Mouse (Mus musculus): ENCODE measurements around the gene Frmd5. TPM values are rescaled to one million over a fixed set of nuclear protein-coding genes. Genes with fewer than 3 reads are reported as not detected.

Frmd5 gene
- polyA plus RNA-seq, 1 experiment from 2014 or later, result 40.8 TPM

GRCm38 (mm10) chr2:121620582-121621261, 186.2 kb downstream of the Frmd5 start:
- H3K9me3 ChIP-seq (ENCODE audit: control insufficient read depth, low read length), result no peaks in the 10 kb centered on the region
- no peaks in the 10 kb centered on the region for H3K27me3 ChIP-seq (ENCODE audit: control insufficient read depth, insufficient read depth, low read length)
- no peak overlapping the region for H3K9ac ChIP-seq (ENCODE audit: low read length)
- 88% methylated on average over 7 of the region's 7 CpGs for WGBS
- no peaks in the 10 kb centered on the region for H3K36me3 ChIP-seq (ENCODE audit: control insufficient read depth, insufficient read depth, low read length)
- ATAC-seq (ENCODE audit: insufficient number of reproducible peaks, insufficient read depth, low FRiP score, low read depth), result no peak
- H3K4me1 ChIP-seq (ENCODE audit: control insufficient read depth in 2 of 2, insufficient read depth in 2 of 2, low read length in 2 of 2), result no peaks in the 10 kb centered on the region
- no peak overlapping the region for H3K27ac ChIP-seq (replicated peaks in 1 of 2; ENCODE audit: control insufficient read depth in 1 of 2, insufficient read depth in 1 of 2, low read depth in 2 of 2, low read length in 2 of 2)
- H3K4me2 ChIP-seq (ENCODE audit: low read length), result no peak overlapping the region
- H3K4me3 ChIP-seq (ENCODE audit: control insufficient read depth in 1 of 2, insufficient read depth in 1 of 2, low read depth in 1 of 2, low read length in 2 of 2), result no peak overlapping the region

GRCm38 (mm10) chr2:121615199-121615559, 191.7 kb downstream of the Frmd5 start:
- ATAC-seq (ENCODE audit: insufficient number of reproducible peaks, insufficient read depth, low FRiP score, low read depth), result no peak
- Histone ChIP-seq H3K4me2 (ENCODE audit: low read length) (no peak overlapping the region), H3K4me1 (ENCODE audit: control insufficient read depth in 2 of 2, insufficient read depth in 2 of 2, low read length in 2 of 2) (peaks cover 6 to 9% of the 10 kb centered on the region in 2 experiments), H3K4me3 (ENCODE audit: control insufficient read depth in 1 of 2, insufficient read depth in 1 of 2, low read depth in 1 of 2, low read length in 2 of 2) (no peak overlapping the region), H3K9ac (ENCODE audit: low read length) (no peak overlapping the region), H3K36me3 (ENCODE audit: control insufficient read depth, insufficient read depth, low read length) (no peaks in the 10 kb centered on the region), H3K27me3 (ENCODE audit: control insufficient read depth, insufficient read depth, low read length) (no peaks in the 10 kb centered on the region), H3K27ac (replicated peaks in 1 of 2; ENCODE audit: control insufficient read depth in 1 of 2, insufficient read depth in 1 of 2, low read depth in 2 of 2, low read length in 2 of 2) (no peak overlapping the region), H3K9me3 (ENCODE audit: control insufficient read depth, low read length) (no peaks in the 10 kb centered on the region)
- 63% methylated on average over 7 of the region's 7 CpGs for WGBS

- no peaks in the 10 kb centered on the region for H3K36me3 ChIP-seq (ENCODE audit: control insufficient read depth, insufficient read depth, low read length)
- no peaks in the 10 kb centered on the region for H3K27me3 ChIP-seq (ENCODE audit: control insufficient read depth, insufficient read depth, low read length)
- H3K27ac ChIP-seq (replicated peaks in 1 of 2; ENCODE audit: control insufficient read depth in 1 of 2, insufficient read depth in 1 of 2, low read depth in 2 of 2, low read length in 2 of 2), result no peak overlapping the region
- 62% methylated on average over 9 of the region's 9 CpGs for WGBS
- no peak; the same call in 1 of the 2 replicates for ATAC-seq (ENCODE audit: insufficient number of reproducible peaks, insufficient read depth, low FRiP score, low read depth)
- H3K9ac ChIP-seq (ENCODE audit: low read length), result no peak overlapping the region
- no peak overlapping the region for H3K4me3 ChIP-seq (ENCODE audit: control insufficient read depth in 1 of 2, insufficient read depth in 1 of 2, low read depth in 1 of 2, low read length in 2 of 2)
- H3K9me3 ChIP-seq (ENCODE audit: control insufficient read depth, low read length), result no peaks in the 10 kb centered on the region
- H3K4me1 ChIP-seq (ENCODE audit: control insufficient read depth in 2 of 2, insufficient read depth in 2 of 2, low read length in 2 of 2), result peaks cover 9 to 11% of the 10 kb centered on the region in 2 experiments
- no peak overlapping the region for H3K4me2 ChIP-seq (ENCODE audit: low read length)
Measured at GRCm38 (mm10) chr2:121614483-121615198, 192.2 kb downstream of the Frmd5 start.

- Histone ChIP-seq H3K4me3 (ENCODE audit: control insufficient read depth in 1 of 2, insufficient read depth in 1 of 2, low read depth in 1 of 2, low read length in 2 of 2) (no peak overlapping the region), H3K4me2 (ENCODE audit: low read length) (no peak overlapping the region), H3K4me1 (ENCODE audit: control insufficient read depth in 2 of 2, insufficient read depth in 2 of 2, low read length in 2 of 2) (peaks cover 9 to 11% of the 10 kb centered on the region in 2 experiments), H3K27ac (replicated peaks in 1 of 2; ENCODE audit: control insufficient read depth in 1 of 2, insufficient read depth in 1 of 2, low read depth in 2 of 2, low read length in 2 of 2) (no peak overlapping the region), H3K36me3 (ENCODE audit: control insufficient read depth, insufficient read depth, low read length) (no peaks in the 10 kb centered on the region), H3K9me3 (ENCODE audit: control insufficient read depth, low read length) (no peaks in the 10 kb centered on the region), H3K9ac (ENCODE audit: low read length) (no peak overlapping the region), H3K27me3 (ENCODE audit: control insufficient read depth, insufficient read depth, low read length) (no peaks in the 10 kb centered on the region)
- WGBS, result 72% methylated on average over 5 of the region's 5 CpGs
- no peak for ATAC-seq (ENCODE audit: insufficient number of reproducible peaks, insufficient read depth, low FRiP score, low read depth)
Measured at GRCm38 (mm10) chr2:121612112-121612511, 194.8 kb downstream of the Frmd5 start.

DNA sequence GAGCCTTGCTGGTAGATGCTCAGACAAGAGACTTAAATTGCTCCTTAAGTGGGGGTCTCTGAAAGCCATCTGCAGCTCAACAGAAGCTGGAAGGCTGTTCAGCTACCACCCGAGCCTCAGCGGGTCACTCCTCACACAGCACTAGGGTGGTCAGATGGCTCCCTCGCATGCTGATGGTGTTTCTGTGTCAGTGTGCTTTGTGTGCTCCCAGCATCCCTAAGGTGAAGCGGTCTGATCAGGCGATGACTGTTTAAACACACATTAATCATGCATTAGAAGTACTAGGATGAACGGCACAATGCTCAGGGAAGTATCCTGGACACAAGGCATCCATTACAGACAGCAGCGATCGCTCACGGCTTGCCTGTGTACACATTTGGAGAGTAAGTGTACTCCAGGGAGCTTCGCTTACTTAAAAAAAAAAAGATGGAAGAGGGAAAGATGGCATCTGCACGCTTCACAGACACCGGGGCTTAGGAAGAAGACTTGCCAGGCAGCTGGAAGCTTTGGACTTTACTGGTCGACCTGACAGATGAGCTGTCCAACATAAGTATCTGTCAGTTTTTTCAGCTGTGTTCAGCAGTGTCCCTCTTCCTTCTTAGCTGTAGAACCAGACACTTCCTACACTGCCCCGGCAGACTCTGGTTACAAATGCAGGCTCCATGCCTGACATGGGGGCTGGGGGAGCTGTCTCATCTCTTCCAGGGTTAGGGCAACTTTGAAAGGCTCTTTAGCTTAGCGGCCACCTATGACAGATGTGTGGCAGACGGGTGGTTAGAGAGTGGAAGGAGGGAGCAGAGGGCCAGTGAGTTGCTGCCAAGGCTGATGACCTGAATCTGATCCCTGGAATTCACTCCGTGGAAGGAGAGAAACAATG, 196.6 kb downstream of the Frmd5 start:
- no peak overlapping the region for H3K4me3 ChIP-seq (ENCODE audit: control insufficient read depth in 1 of 2, insufficient read depth in 1 of 2, low read depth in 1 of 2, low read length in 2 of 2)
- H3K4me1 ChIP-seq (ENCODE audit: control insufficient read depth in 2 of 2, insufficient read depth in 2 of 2, low read length in 2 of 2), result peaks cover 9 to 11% of the 10 kb centered on the region in 2 experiments
- H3K36me3 ChIP-seq (ENCODE audit: control insufficient read depth, insufficient read depth, low read length), result no peaks in the 10 kb centered on the region
- H3K4me2 ChIP-seq (ENCODE audit: low read length), result no peak overlapping the region
- 54% methylated on average over 17 of the region's 17 CpGs for WGBS
- H3K9me3 ChIP-seq (ENCODE audit: control insufficient read depth, low read length), result no peaks in the 10 kb centered on the region
- H3K27me3 ChIP-seq (ENCODE audit: control insufficient read depth, insufficient read depth, low read length), result no peaks in the 10 kb centered on the region
- no peak for ATAC-seq (ENCODE audit: insufficient number of reproducible peaks, insufficient read depth, low FRiP score, low read depth)
- H3K27ac ChIP-seq (replicated peaks in 1 of 2; ENCODE audit: control insufficient read depth in 1 of 2, insufficient read depth in 1 of 2, low read depth in 2 of 2, low read length in 2 of 2), result no peak overlapping the region
- no peak overlapping the region for H3K9ac ChIP-seq (ENCODE audit: low read length)

DNA sequence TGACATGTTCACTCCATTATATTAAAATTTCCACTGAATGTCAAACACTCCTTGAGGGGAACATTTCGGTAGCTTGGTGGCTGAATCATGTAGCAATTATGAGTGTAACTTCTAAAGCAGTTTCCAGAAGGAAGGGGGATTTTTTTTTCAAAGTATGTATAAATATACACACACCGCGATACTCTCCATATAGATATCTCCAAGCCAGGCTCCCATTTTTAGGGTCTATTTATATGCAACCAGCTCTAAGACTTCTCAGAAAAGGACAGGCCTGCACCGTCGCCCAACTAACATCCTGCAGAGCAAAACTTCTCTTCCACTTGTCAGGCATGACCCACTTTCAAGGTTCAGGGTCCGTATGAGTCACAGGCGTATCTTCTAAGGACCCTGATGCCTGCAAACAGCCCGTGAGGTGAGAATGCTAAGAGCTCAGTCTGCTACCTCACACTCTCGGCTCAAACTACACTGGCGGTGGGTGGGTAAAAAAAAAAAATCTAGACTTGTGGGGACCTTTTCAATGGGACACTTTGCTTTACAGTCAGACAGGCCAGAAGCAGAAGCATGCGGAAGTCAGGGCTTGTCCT, 197.7 kb downstream of the Frmd5 start:
- H3K4me1 ChIP-seq (ENCODE audit: control insufficient read depth in 2 of 2, insufficient read depth in 2 of 2, low read length in 2 of 2), result peaks cover 6 to 9% of the 10 kb centered on the region in 2 experiments
- WGBS, result 67% methylated on average over 11 of the region's 11 CpGs
- no peak overlapping the region for H3K4me3 ChIP-seq (ENCODE audit: control insufficient read depth in 1 of 2, insufficient read depth in 1 of 2, low read depth in 1 of 2, low read length in 2 of 2)
- no peak for ATAC-seq (ENCODE audit: insufficient number of reproducible peaks, insufficient read depth, low FRiP score, low read depth)
- H3K9me3 ChIP-seq (ENCODE audit: control insufficient read depth, low read length), result no peaks in the 10 kb centered on the region
- no peaks in the 10 kb centered on the region for H3K27me3 ChIP-seq (ENCODE audit: control insufficient read depth, insufficient read depth, low read length)
- no peak overlapping the region for H3K4me2 ChIP-seq (ENCODE audit: low read length)
- no peak overlapping the region for H3K27ac ChIP-seq (replicated peaks in 1 of 2; ENCODE audit: control insufficient read depth in 1 of 2, insufficient read depth in 1 of 2, low read depth in 2 of 2, low read length in 2 of 2)
- H3K36me3 ChIP-seq (ENCODE audit: control insufficient read depth, insufficient read depth, low read length), result no peaks in the 10 kb centered on the region
- no peak overlapping the region for H3K9ac ChIP-seq (ENCODE audit: low read length)

DNA sequence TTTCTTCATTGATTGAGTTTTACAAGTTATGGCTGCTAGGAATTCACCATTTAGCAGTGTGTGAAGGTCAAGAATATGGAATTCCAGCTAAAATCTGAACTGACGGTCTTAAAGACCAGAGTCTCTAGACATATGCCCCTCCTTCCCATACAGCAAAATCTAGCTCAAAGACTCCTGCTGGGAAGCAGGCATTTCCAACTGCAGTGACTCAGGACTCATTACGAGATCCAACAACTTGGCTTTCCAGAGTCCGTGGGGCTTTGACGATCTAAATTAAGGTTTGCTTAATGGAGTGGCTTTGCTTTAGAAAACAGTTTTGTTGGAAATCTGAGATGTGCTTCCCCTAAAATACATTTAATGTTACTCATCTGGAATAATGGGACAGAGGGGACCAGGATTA, 204.5 kb downstream of the Frmd5 start:
- Histone ChIP-seq H3K9ac (ENCODE audit: low read length) (no peak overlapping the region), H3K27me3 (ENCODE audit: control insufficient read depth, insufficient read depth, low read length) (no peaks in the 10 kb centered on the region), H3K36me3 (ENCODE audit: control insufficient read depth, insufficient read depth, low read length) (no peaks in the 10 kb centered on the region), H3K4me1 (ENCODE audit: control insufficient read depth in 2 of 2, insufficient read depth in 2 of 2, low read length in 2 of 2) (peaks cover 0 to 7% of the 10 kb centered on the region in 2 experiments; a peak in 3 of 4 replicates), H3K4me3 (ENCODE audit: control insufficient read depth in 1 of 2, insufficient read depth in 1 of 2, low read depth in 1 of 2, low read length in 2 of 2) (no peak overlapping the region), H3K27ac (replicated peaks in 1 of 2; ENCODE audit: control insufficient read depth in 1 of 2, insufficient read depth in 1 of 2, low read depth in 2 of 2, low read length in 2 of 2) (no peak overlapping the region), H3K9me3 (ENCODE audit: control insufficient read depth, low read length) (no peaks in the 10 kb centered on the region), H3K4me2 (ENCODE audit: low read length) (no peak overlapping the region)
- WGBS, result 75% methylated on average over 4 of the region's 4 CpGs
- no peak for ATAC-seq (ENCODE audit: insufficient number of reproducible peaks, insufficient read depth, low FRiP score, low read depth)

Data from heart, embryonic 14.5 days (tissue).